ENCODE assay signal across 1 mouse cellular context in genomic region chr14:27024664-27025063, GRCm38 (mm10).
TF ChIP-seq lines count a peak whose summit lies in the region.

No protein-coding gene starts in this region.

TF ChIP-seq in MEL, 35 proteins besides CTCF, POLR2A, EP300 and RAD21 (continued from another document):
- TF ChIP-seq SIN3A (IDR thresholded peaks at IDR 0.05; ENCODE audit: low read length): peak; percentile 35; the same call in 1 of the 2 replicates
- 0 out of 2 replicates have a peak, but pooled peaks have one; percentile 18 for TF ChIP-seq TBP (IDR thresholded peaks at IDR 0.05; ENCODE audit: low read depth, low read length)
- 0 out of 2 replicates have a peak, but pooled peaks have one; percentile 39 for TF ChIP-seq ZNF384 (IDR thresholded peaks at IDR 0.05; ENCODE audit: low read depth, low read length)
